Mouse (Mus musculus): ENCODE results near the gene Rpp25.

- TF ChIP-seq CTCF (IDR thresholded peaks at IDR 0.05; ENCODE audit: borderline replicate concordance, insufficient read depth, low read length) (no peak), POLR2A (IDR thresholded peaks at IDR 0.05; ENCODE audit: low read depth, low read length) (no peak)
Measured at GRCm38 (mm10) chr9:57549186-57549585, 45.4 kb downstream of the Rpp25 start.
